ENCODE assay signal across 21 mouse cellular contexts in the genomic region with DNA sequence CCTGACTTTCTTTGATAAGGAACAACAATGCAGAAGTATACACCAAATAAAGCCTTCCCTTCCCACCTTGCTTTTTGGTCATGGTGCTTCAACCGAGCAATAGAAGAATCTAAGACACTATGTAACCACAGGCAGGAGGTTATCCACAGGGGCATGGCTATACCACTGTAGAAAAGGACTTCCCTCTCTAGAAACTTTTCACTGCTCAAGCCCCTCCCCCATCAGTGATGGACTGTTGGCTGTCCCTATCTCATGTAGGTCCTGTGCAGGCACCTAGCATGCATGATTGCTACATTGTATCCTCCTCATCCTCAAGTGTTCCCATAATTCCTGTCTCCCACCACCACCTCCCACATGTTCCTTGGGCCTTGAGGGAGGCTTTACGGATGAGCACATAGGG. TPM values are rescaled to one million over a fixed set of nuclear protein-coding genes. Genes with fewer than 3 reads are reported as not detected.
DNase-seq lines count a peak whose midpoint lies in the region; ATAC-seq and TF ChIP-seq lines count a peak whose summit lies in the region.
"Had no signal": no experiment of that assay in that cellular context is flagged by ENCODE, and none has a peak within 500 bp of the region (broad histone marks: within the 10 kb centered on the region; RNA-seq: fewer than 3 reads in every experiment).

No protein-coding gene starts in this region.

- TF ChIP-seq EP300 in MEL (IDR thresholded peaks at IDR 0.05; ENCODE audit: low read depth in 1 of 2, low read length in 2 of 2), result peak in 1 of 2 experiments; percentile 24; a peak in 2 of 4 replicates

- no peak overlapping the region for H3K27ac ChIP-seq in heart, embryonic 11.5 days (ENCODE audit: low read depth, low read length)
- peak overlapping the region; percentile 100 for H3K27ac ChIP-seq in MEL (ENCODE audit: control insufficient read depth, low read depth, low read length)
- H3K27ac ChIP-seq in liver, embryonic 16.5 days (ENCODE audit: low read length), result peak overlapping the region; percentile 100
- H3K27ac ChIP-seq: embryonic facial prominence, embryonic 10.5 days; heart, adult 2 months; hindbrain, embryonic 14.5 days; limb, embryonic 15.5 days; stomach, embryonic 15.5 days had no signal

- H3K9ac ChIP-seq in heart, embryonic 11.5 days (ENCODE audit: low read depth, low read length), result no peak overlapping the region
- peak overlapping the region; percentile 46 for H3K9ac ChIP-seq in MEL (ENCODE audit: control insufficient read depth, low read depth, low read length, poor library complexity, severe bottlenecking)
- H3K9ac ChIP-seq in liver, embryonic 16.5 days (ENCODE audit: low read depth, low read length), result peak overlapping the region; percentile 47
- H3K9ac ChIP-seq: hindbrain, embryonic 14.5 days; limb, embryonic 15.5 days; stomach, embryonic 15.5 days had no signal

- TF ChIP-seq POLR2A in MEL (IDR thresholded peaks at IDR 0.05; ENCODE audit: control insufficient read depth in 1 of 2, insufficient read depth in 1 of 2, low read depth in 1 of 2, low read length in 2 of 2, poor library complexity in 1 of 2), result no peak

- no peak for TF ChIP-seq RAD21 in MEL (IDR thresholded peaks at IDR 0.05; ENCODE audit: low read depth, low read length)

- no peaks in the 10 kb centered on the region for H3K27me3 ChIP-seq in heart, embryonic 11.5 days (ENCODE audit: control insufficient read depth, insufficient read depth, low read length)
- H3K27me3 ChIP-seq in MEL (ENCODE audit: control insufficient read depth in 1 of 2, insufficient read depth in 2 of 2, low read length in 2 of 2), result no peaks in the 10 kb centered on the region
- H3K27me3 ChIP-seq in liver, embryonic 16.5 days (ENCODE audit: control insufficient read depth, insufficient read depth, low read depth, low read length), result no peaks in the 10 kb centered on the region
- H3K27me3 ChIP-seq: limb, embryonic 15.5 days; stomach, embryonic 15.5 days had no signal

- no peak for TF ChIP-seq CTCF in MEL (IDR thresholded peaks at IDR 0.05 in 2 of 3, conservative IDR thresholded peaks at IDR 0.05 in 1 of 3; ENCODE audit: control insufficient read depth in 1 of 3, insufficient read depth in 1 of 3, low read depth in 2 of 3, low read length in 3 of 3, poor library complexity in 1 of 3, severe bottlenecking in 1 of 3)

- no peaks in the 10 kb centered on the region for H3K79me2 ChIP-seq in MEL (ENCODE audit: control insufficient read depth, insufficient read depth, low read length, poor library complexity)

- 0 out of 2 replicates have a peak, but pooled peaks have one; percentile 60 for ATAC-seq in heart, embryonic 11.5 days (replicated peaks; ENCODE audit: insufficient number of reproducible peaks, low FRiP score, low TSS enrichment)
- ATAC-seq in erythroid progenitor cell, adult 5-6 weeks (replicated peaks; ENCODE audit: low FRiP score, poor library complexity, severe bottlenecking), result peak; percentile 12; the same call in 1 of the 2 replicates
- peak; percentile 7; the same call in 1 of the 2 replicates for ATAC-seq in liver, embryonic 16.5 days (ENCODE audit: low read depth)

- peaks cover 12% of the 10 kb centered on the region for H3K4me1 ChIP-seq in heart, embryonic 11.5 days (ENCODE audit: control insufficient read depth, insufficient read depth, low read length)
- peaks cover 0 to 38% of the 10 kb centered on the region in 2 experiments; a peak in 2 of 4 replicates for H3K4me1 ChIP-seq in MEL (ENCODE audit: control insufficient read depth in 1 of 2, insufficient read depth in 2 of 2, low read length in 2 of 2)
- H3K4me1 ChIP-seq in liver, embryonic 16.5 days (ENCODE audit: control insufficient read depth, low read depth, low read length), result peaks cover 68% of the 10 kb centered on the region
- H3K4me1 ChIP-seq: limb, embryonic 15.5 days had no signal

- no peaks in the 10 kb centered on the region for H3K9me3 ChIP-seq in heart, embryonic 11.5 days (replicated peaks; ENCODE audit: control insufficient read depth, low read length)
- no peaks in the 10 kb centered on the region for H3K9me3 ChIP-seq in MEL (replicated peaks; ENCODE audit: insufficient read depth, low read length)
- H3K9me3 ChIP-seq in liver, embryonic 16.5 days (replicated peaks; ENCODE audit: control insufficient read depth, low read length), result no peaks in the 10 kb centered on the region
- H3K9me3 ChIP-seq: embryonic facial prominence, embryonic 10.5 days; limb, embryonic 15.5 days; stomach, embryonic 15.5 days had no signal

- intact Hi-C loops in heart, postnatal 14 days (cut with DNase I), result no loop called here

- DNase-seq in heart, postnatal 14 days, result no peak
- DNase-seq in MEL (ENCODE audit: low read depth, low spot score), result peak; percentile 82
- DNase-seq in adrenal gland, postnatal 14 days, result no peak
- DNase-seq in urinary bladder, adult 2 months (ENCODE audit: low spot score), result no peak
- DNase-seq in urinary bladder, postnatal 10 days (ENCODE audit: low spot score), result no peak
- DNase-seq: cerebellum, adult 11-12 months; cerebellum, postnatal 25 days; gastrocnemius, postnatal 10 days; heart, adult 2 months; kidney, adult 11 months; kidney, postnatal 10 days; lung, postnatal 10 days; spleen, adult 18-20 months; thymus, postnatal 36 days had no signal

- no peak overlapping the region for H3K4me2 ChIP-seq in heart, embryonic 11.5 days
- no peak overlapping the region; the same call in 1 of the 2 replicates for H3K4me2 ChIP-seq in liver, embryonic 16.5 days (ENCODE audit: low read depth, low read length)
- H3K4me2 ChIP-seq: hindbrain, embryonic 14.5 days; limb, embryonic 15.5 days; stomach, embryonic 15.5 days had no signal

- no peaks in the 10 kb centered on the region for H3K36me3 ChIP-seq in heart, embryonic 11.5 days (ENCODE audit: control insufficient read depth, insufficient read depth, low read length)
- H3K36me3 ChIP-seq in MEL (ENCODE audit: control insufficient read depth in 1 of 2, insufficient read depth in 2 of 2, low read length in 2 of 2), result peaks cover 0 to 13% of the 10 kb centered on the region in 2 experiments; a peak in 2 of 4 replicates
- H3K36me3 ChIP-seq in liver, embryonic 16.5 days (ENCODE audit: control insufficient read depth, insufficient read depth), result no peaks in the 10 kb centered on the region
- H3K36me3 ChIP-seq: embryonic facial prominence, embryonic 10.5 days; limb, embryonic 15.5 days; stomach, embryonic 15.5 days had no signal

- no peak overlapping the region for H3K4me3 ChIP-seq in heart, embryonic 11.5 days (ENCODE audit: low read depth, low read length)
- H3K4me3 ChIP-seq in MEL (ENCODE audit: control insufficient read depth in 1 of 2, insufficient read depth in 1 of 2, low read depth in 2 of 2, low read length in 2 of 2), result peak overlapping the region; percentile 23 to 49
- H3K4me3 ChIP-seq in liver, embryonic 16.5 days (ENCODE audit: low read depth, low read length), result no peak overlapping the region
- H3K4me3 ChIP-seq: embryonic facial prominence, embryonic 10.5 days; heart, adult 2 months; limb, embryonic 15.5 days; stomach, embryonic 15.5 days had no signal

- WGBS in heart, embryonic 11.5 days (ENCODE audit: insufficient replicate concordance), result 79% methylated on average over 2 of the region's 2 CpGs
- 53% methylated on average over 2 of the region's 2 CpGs for WGBS in liver, embryonic 16.5 days (ENCODE audit: insufficient replicate concordance)

TF ChIP-seq in MEL, 35 proteins besides CTCF, POLR2A, EP300 and RAD21:
- TF ChIP-seq SMC3 (IDR thresholded peaks at IDR 0.05; ENCODE audit: low read depth, low read length), result no peak
- peak; percentile 33; the same call in 1 of the 2 replicates for TF ChIP-seq SIN3A (IDR thresholded peaks at IDR 0.05; ENCODE audit: low read length)
- 0 out of 2 replicates have a peak, but pooled peaks have one; percentile 36 for TF ChIP-seq MYC (IDR thresholded peaks at IDR 0.05; ENCODE audit: low read depth, low read length)
- TF ChIP-seq MXI1 (IDR thresholded peaks at IDR 0.05; ENCODE audit: low read depth, low read length), result 0 out of 2 replicates have a peak, but pooled peaks have one; percentile 39

RNA-seq across cellular contexts. Expression of a gene that starts 7.2 kb away (rescaled TPM):
- polyA plus RNA-seq in heart, embryonic 11.5 days (2014; fragmentation: Nextera tagmentation; extraction: Ambion mirVana), result 0.34 and 0.56 TPM in 2 replicates
- under 1 TPM; 0.29 to 0.41 TPM for total RNA-seq in heart, postnatal 14 days (2021)
- not detected in 2 replicates for total RNA-seq in MEL (2012; rRNA removed)
- under 1 TPM in 1 of 2 experiments, not detected in 1; 0.17 TPM for polyA plus RNA-seq in MEL (2012; ENCODE audit: insufficient read depth in 1 of 2, insufficient read length in 2 of 2, low read depth in 1 of 2, low replicate concordance in 2 of 2, missing spikeins in 1 of 2)
- total RNA-seq in erythroid progenitor cell, adult 5-6 weeks (2015; ENCODE audit: low replicate concordance), result 1.4 and 3.4 TPM in 2 replicates
- total RNA-seq in erythroid progenitor cell, adult 5-6 weeks (2017; ENCODE audit: low replicate concordance), result not detected in 2 replicates
- 0.43 and 1.3 TPM in 2 replicates for polyA plus RNA-seq in liver, embryonic 16.5 days (2015; fragmentation: Nextera tagmentation; extraction: Ambion mirVana)
- total RNA-seq in adrenal gland, postnatal 14 days (2021), result 0.37 and 1.2 TPM in 2 replicates
- 8.6 and 9.0 TPM in 2 replicates for polyA plus RNA-seq in urinary bladder, adult 2 months (2012; rRNA removed)

Comparison
In these comparisons a context has a peak if more than half of its experiments do, and no peak if none do; other contexts are left out.
1. ATAC-seq: peak in every context shown above with its lines; median percentile 60 in heart, embryonic 11.5 days; 12 in erythroid progenitor cell, adult 5-6 weeks; 7 in liver, embryonic 16.5 days.
2. H3K4me3 ChIP-seq: peak in MEL (2 of 2); none in heart, embryonic 11.5 days (single experiment) and liver, embryonic 16.5 days (single experiment).